Mouse (Mus musculus) spleen, adult 2 months (tissue): ENCODE data around the gene 4933421I07Rik. TPM values are rescaled to one million over a fixed set of nuclear protein-coding genes. Genes with fewer than 3 reads are reported as not detected.

Source experiments
- DNase-seq, 2 experiments: peaks; one replicate each; pipeline versions ENCODE4 v3.0.0 to v3.0.0-alpha.2; 2012 to 2021; ENCODE audit warnings: low spot score in 2 of 2, low read depth in 1 of 2
- H3K27ac ChIP-seq: fragments of 200-500 bp; 2 replicates; pipeline ENCODE4 v1.5.1; 2012; ENCODE audit warnings: low read length, inconsistent platforms; ENCODE audit not compliant: insufficient read depth
- H3K27me3 ChIP-seq: fragments of 200-500 bp; 2 replicates; pipeline ENCODE4 v1.6.1; 2012; ENCODE audit warnings: mild to moderate bottlenecking, moderate library complexity, low read length, inconsistent platforms; ENCODE audit not compliant: control insufficient read depth, insufficient read depth
- H3K36me3 ChIP-seq: fragments of 200-500 bp; 2 replicates; pipeline ENCODE4 v1.6.1; 2012; ENCODE audit warnings: mild to moderate bottlenecking, low read length, inconsistent platforms; ENCODE audit not compliant: control insufficient read depth, insufficient read depth
- H3K4me1 ChIP-seq: fragments of 200-500 bp; 2 replicates; pipeline ENCODE4 v1.6.1; 2011; ENCODE audit warnings: inconsistent platforms; ENCODE audit not compliant: control insufficient read depth, insufficient read depth, insufficient read length
- H3K4me3 ChIP-seq: fragments of 200-500 bp; 2 replicates; pipeline ENCODE4 v1.5.1; 2011; ENCODE audit warnings: mild to moderate bottlenecking, inconsistent platforms; ENCODE audit not compliant: insufficient read depth, insufficient read length; ENCODE audit errors: extremely low read depth
- CTCF ChIP-seq: fragments of 200-500 bp; IDR thresholded peaks from 2 replicates; pipeline ENCODE4 v1.5.1; 2011; ENCODE audit warnings: mild to moderate bottlenecking, inconsistent platforms; ENCODE audit not compliant: insufficient read depth, insufficient read length, insufficient replicate concordance; ENCODE audit errors: extremely low read depth
- POLR2A ChIP-seq: fragments of 200-500 bp; IDR thresholded peaks from 2 replicates; pipeline ENCODE4 v1.6.1; 2011; ENCODE audit warnings: low read depth, low read length, inconsistent platforms
- WGBS: fragments of 180-500 bp; shearing (Covaris S2); methylation state at CpG from one replicate; pipeline ENCODE4 v1.1.7; 2018; 5-methylcytosine and 5-hydroxymethylcytosine counted together
- polyA plus RNA-seq: library from polyadenylated mRNA; depleted of rRNA; stranded (reverse); fragments of >200 nt; gene quantifications from 2 replicates; pipeline ENCODE4 v1.2.3, GENCODE M21; 2012; rRNA removed

The 4933421I07Rik gene
- polyA plus RNA-seq, 1 experiment, result not detected

DNA sequence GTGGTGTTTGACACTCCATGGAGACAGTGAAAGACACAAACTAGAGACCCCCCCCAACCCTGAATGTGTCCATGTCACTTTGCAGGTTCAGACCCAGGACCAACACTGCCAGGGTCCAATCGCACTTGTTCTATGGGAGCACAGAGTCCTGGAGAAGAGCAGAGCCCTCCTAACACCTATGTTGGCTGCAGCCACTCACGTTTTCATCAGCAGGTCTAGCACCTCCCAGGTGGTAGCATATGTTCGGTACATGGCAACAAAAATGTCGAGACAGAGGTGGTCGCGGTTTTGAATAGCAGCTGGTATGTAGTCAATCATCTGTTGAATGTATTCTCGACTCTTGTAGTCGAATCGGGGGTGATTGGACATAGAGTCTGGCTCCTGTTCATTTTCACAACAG lies 568 bp downstream of the 4933421I07Rik start:
- H3K4me3 ChIP-seq, result no peak overlapping the region
- H3K27me3 ChIP-seq, result no peaks in the 10 kb centered on the region
- no peaks in the 10 kb centered on the region for H3K4me1 ChIP-seq
- 81% methylated on average over 9 of the region's 9 CpGs for WGBS
- no peaks in the 10 kb centered on the region for H3K36me3 ChIP-seq
- H3K27ac ChIP-seq, result no peak overlapping the region
- TF ChIP-seq POLR2A (no peak), CTCF (no peak)
- DNase-seq, result no peak

Other genes with a start within 250 kb of the 4933421I07Rik start
- not detected in 2 replicates for gene Vmn2r61, start 188.1 kb downstream of the 4933421I07Rik start, polyA plus RNA-seq
- gene Zfp141, start 57.6 kb upstream of the 4933421I07Rik start, polyA plus RNA-seq, result 3.8 and 4.2 TPM in 2 replicates
- gene Gm21028, start 130.5 kb upstream of the 4933421I07Rik start, polyA plus RNA-seq, result not detected in 2 replicates
- gene Zfp977, start 144.4 kb upstream of the 4933421I07Rik start, polyA plus RNA-seq, result not detected in 2 replicates
- gene Zfp976, start 194.5 kb upstream of the 4933421I07Rik start, polyA plus RNA-seq, result 0.05 and 0.08 TPM in 2 replicates
- 0.07 and 0.32 TPM in 2 replicates for gene Zfp975, start 244.6 kb upstream of the 4933421I07Rik start, polyA plus RNA-seq